Mouse (Mus musculus) neutrophil, adult 5-6 weeks (primary cell): ENCODE data around the gene Plekhm2. TPM values are rescaled to one million over a fixed set of nuclear protein-coding genes. Genes with fewer than 3 reads are reported as not detected.

Source experiments
- ATAC-seq: fragments of 151-379, 151-347 bp; 2 replicates; pipeline ENCODE4 v1.8.0; 2017; ENCODE audit warnings: mild to moderate bottlenecking, moderate TSS enrichment; ENCODE audit not compliant: insufficient number of reproducible peaks, poor library complexity, low FRiP score, severe bottlenecking; ENCODE audit errors: extremely low read depth
- total RNA-seq: library from RNA; stranded (forward); fragments of 200-1000 nt; gene quantifications from 2 replicates; pipeline ENCODE4 v1.2.3, GENCODE M21; 2017

Gene Plekhm2
- total RNA-seq, 1 experiment from 2014 or later, result 15.6 TPM

DNA sequence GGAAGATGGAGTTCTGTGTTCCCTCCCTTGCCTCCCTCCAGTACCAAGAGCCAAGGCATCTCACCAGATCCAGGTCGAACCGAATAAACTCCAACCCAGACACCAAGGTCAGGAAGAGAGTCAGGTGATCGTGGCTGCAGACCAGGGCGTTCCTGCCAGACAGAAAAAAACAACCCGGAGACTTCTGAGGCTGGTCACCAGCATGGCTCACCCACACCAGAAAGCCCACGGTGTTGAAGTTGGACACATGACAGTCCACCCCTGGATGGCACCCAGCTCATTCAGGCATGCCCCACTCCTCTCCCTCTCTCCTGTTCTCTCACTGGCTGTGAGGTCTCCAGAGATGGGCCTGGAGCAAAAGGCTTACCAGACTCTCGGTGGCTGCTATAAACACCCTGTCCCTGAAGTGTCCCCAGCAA, 23.3 kb downstream of the Plekhm2 start:
- ATAC-seq, result no peak

DNA sequence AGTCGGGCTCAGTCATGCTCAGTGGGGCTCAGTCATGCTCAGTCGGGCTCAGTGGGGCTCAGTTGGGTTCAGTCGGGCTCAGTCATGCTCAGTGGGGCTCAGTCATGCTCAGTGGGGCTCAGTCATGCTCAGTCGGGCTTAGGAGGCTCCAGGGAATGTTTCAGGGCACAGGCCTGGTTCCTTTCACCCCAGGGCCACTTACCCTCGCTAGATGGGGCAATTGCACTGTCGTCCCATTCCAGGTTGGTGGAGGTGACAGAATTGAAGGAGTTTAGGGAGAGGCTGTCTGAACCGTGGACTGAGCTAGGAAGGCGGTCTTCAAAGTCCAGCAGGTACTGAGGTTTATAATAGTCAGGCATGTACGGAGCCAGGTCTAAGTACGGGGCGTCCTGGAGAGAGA, 25.2 kb downstream of the Plekhm2 start:
- ATAC-seq, result no peak

DNA sequence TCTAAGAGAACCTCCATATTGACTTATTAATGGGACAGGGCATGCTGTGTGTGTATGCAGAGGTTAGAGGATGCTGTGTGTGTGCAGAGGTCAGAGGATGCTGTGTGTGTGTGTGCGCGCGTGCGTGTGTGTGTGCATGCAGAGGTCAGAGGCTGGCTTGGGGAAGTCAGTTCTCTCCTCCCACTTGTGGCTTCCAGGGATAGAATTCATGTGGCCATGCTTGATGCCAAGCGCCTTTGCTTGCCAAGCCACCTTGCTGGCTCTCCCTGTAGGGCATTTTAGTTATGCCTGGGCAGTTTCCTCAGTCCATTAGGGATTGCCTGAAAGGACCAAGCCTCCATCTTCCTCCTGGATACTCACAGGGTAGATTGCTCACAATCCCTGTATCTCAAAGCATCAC, 28.0 kb downstream of the Plekhm2 start:
- no peak for ATAC-seq

DNA sequence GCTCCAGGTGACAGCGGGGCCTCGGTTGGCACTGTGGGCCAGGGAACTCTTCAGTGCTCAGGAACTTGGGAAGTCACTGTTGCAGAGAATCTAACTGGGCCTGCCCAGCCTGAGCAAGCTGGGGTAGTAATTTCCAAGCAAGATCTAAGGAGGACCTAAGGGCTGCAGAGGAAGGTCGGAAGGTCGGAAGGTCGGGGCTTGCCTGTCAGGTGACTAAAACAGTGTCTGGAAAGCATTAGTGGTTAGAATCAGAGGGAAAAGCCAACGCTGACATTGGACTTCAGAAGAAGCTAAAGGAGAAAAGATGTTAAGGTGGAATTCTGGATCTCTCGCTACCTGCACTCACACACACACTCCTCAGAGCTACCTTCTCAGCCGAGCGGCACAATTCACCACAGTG, 28.7 kb downstream of the Plekhm2 start:
- no peak for ATAC-seq

DNA sequence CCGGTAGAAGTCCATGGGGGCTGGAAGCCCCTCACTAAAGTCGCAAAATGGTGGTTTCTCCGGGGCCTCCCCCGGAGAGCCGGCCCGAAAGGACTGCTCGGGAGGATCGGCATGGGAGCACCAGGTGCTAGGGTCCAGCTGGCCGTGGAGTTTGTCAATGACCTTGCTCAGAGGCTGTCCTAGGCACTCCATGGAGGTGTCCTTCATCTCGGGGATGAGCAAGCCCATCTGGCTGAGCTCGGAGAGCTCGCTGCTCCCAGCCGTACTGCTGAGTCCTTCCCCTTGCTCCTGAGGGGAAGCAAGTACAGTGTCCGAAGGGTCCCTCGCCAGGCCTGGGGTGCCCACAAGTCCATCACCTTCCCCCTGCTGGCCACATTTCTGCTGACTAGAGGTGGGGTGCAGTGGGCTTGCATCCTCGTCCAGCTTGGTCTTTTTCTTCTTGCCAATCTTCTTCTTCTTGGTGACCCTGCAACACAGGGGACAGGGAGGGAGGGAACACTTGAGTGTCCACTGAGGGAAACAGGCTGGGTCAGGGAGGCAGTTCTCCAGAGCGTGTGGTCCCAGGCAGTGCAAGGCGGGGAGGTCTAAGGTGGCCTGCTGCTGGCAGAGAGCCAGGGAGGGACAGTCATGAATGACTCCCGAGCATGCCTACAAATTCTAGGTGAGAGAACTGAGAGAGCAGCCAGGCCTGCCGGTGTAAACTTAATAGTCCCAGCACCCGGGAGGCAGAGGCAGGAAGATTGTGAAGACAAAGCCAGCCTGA, 32.4 kb downstream of the Plekhm2 start:
- ATAC-seq, result no peak

DNA sequence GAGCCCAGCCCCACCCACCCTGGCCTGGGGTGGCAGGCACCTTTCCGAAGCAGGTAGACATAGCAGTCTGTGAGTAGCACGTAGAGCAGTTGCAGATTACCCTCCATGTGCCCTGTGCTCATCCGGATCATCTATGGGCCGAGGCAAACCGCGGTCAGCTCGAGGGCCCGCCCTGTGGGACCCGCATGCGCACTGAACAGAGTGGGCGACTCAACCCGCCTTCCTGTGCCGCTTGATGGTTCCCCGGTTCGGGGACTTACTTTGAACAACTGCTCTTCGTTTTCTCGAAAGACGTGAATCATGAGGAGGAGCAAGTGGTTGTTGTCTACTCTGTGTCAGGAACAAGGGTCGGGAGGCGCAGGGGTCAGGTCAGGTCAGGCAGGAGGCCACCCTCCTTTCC, 33.4 kb downstream of the Plekhm2 start:
- no peak for ATAC-seq

DNA sequence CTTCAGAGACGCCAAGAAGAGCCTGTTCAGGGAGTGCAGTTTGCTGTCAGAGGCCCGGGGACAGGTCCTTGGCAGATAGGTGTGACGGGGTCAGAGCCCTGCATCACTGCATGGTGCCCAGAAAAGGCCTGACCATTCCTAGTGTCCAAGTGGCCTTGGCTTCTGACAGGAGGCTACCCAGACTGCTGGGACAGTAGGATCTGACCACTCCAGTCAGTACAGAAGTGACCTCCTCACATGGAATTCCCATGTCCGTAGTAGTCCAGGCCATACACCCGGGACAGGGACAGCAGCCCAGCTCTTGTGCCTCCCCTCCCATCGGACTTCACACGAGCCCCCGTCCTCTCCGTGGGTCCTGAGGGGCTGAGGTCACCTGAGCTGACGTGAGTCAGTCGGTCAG, 34.7 kb downstream of the Plekhm2 start:
- no peak for ATAC-seq

- no peak for ATAC-seq
Observed at GRCm38 (mm10) chr4:141628661-141629060, 36.0 kb downstream of the Plekhm2 start.

DNA sequence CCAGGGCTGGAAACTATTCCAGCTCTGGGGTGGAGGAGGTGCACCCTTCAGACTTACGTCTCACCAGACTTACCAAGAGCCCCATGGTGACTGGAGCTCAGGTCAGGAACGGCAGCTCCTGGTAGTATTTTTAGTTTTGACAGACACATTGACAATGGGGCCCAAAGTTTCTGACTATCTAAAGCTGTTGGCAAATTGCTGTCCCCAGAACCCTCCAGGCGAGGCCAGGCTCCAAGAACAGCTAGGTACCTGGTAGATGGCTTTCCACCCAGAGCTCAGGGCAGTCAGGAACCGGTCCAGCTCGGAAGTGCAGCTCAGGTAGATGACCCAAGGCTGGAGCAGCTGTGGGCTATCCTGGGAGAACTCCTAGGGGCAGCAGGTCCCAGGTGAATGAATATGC, 37.2 kb downstream of the Plekhm2 start:
- ATAC-seq, result no peak

GRCm38 (mm10) chr4:141625774-141626550, 38.7 kb downstream of the Plekhm2 start:
- no peak for ATAC-seq

- 0 out of 2 replicates have a peak, but pooled peaks have one; percentile 16 for ATAC-seq
Observed at GRCm38 (mm10) chr4:141624983-141625773, 39.5 kb downstream of the Plekhm2 start.

GRCm38 (mm10) chr4:141624134-141624533, 40.6 kb downstream of the Plekhm2 start:
- ATAC-seq, result no peak

DNA sequence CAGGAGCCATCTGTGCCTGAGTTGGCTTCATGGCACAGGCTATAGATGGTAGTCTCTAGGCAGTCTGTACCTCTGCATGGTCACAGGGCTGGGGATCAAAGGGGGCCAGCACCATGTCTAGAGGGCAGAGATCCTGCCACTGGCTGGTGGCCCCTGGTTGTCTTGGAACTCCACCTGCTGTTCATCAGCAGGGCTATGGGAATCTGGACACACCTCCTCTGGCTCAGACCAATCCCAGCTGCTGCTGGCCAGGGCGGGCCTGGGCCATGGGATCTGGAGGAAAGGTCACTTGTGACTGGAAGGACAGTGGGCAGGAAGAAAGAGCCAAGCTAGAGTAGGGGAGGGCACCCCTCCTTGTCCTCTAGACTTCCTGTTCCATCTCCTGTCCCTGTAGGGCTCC, 41.0 kb downstream of the Plekhm2 start, which contains the start of gene Slc25a34:
Slc25a34 (minus strand) TSS at position 156 of the 400 bp plus-strand sequence.
- no peak for ATAC-seq

GRCm38 (mm10) chr4:141623037-141623436, 41.7 kb downstream of the Plekhm2 start:
- no peak for ATAC-seq

- ATAC-seq, result no peak
Observed at GRCm38 (mm10) chr4:141622580-141622979, 42.1 kb downstream of the Plekhm2 start.

- no peak for ATAC-seq
Observed at GRCm38 (mm10) chr4:141622091-141622490, 42.6 kb downstream of the Plekhm2 start.

GRCm38 (mm10) chr4:141621297-141621696, 43.4 kb downstream of the Plekhm2 start:
- no peak for ATAC-seq

GRCm38 (mm10) chr4:141619299-141619883, 45.3 kb downstream of the Plekhm2 start:
- ATAC-seq, result no peak
